Mouse (Mus musculus): ENCODE data around the gene Ptprd. TPM values are rescaled to one million over a fixed set of nuclear protein-coding genes. Genes with fewer than 3 reads are reported as not detected.

The Ptprd gene
- polyA plus RNA-seq, 1 experiment = 7.4 TPM

DNA sequence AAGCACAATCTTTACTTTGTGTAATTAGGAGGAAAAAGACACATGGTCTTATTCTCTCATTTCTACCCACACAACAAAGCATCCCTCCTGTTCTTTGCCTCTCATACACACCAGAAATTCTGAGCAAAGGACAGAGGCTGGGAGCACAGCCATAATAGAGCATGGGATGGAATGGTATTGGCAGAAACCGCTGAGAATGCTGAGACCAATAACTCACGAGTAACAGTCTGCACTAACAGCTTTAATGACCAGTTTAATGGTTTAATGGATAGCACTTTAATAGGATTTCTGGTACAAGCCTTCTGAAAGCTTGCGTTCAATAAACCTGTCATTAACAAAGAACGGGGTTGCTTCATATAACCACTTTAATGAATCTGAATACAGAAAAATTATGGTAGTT, 2190.1 kb downstream of the Ptprd start:
- Histone ChIP-seq H3K27ac (ENCODE audit: control insufficient read depth, insufficient read depth, low read depth, low read length, poor library complexity) (no peak overlapping the region), H3K4me1 (ENCODE audit: control insufficient read depth, insufficient read depth, low read length) (no peaks in the 10 kb centered on the region), H3K4me3 (replicated peaks; ENCODE audit: control insufficient read depth, low read depth, low read length) (no peak overlapping the region)
- TF ChIP-seq CTCF (IDR thresholded peaks at IDR 0.05; ENCODE audit: control insufficient read depth, insufficient read depth, low read length) (no peak), POLR2A (IDR thresholded peaks at IDR 0.05; ENCODE audit: borderline replicate concordance, control insufficient read depth, low read depth, low read length) (no peak)
- 77% methylated on average over 4 of the region's 4 CpGs for WGBS

DNA sequence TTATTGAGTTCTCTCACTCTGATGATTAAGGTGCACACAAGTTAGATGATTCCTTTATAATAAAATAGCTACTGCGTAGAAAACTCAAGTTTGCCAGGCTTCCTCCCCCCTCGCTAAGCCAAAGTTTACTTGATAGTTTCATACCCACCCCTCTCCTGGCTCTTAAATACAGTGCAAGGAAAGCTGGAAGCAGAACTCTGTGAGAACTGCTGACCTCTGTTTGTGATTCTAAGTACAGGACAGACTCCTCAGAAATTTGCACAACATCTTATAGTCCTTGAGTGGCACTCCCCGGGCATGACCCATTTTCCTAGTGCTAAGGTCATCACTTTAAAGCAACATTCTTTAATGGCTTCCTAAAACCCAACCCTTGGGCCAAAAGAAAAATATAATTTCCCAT, 2196.7 kb downstream of the Ptprd start:
- 87% methylated on average over 3 of the region's 3 CpGs for WGBS
- TF ChIP-seq CTCF (IDR thresholded peaks at IDR 0.05; ENCODE audit: control insufficient read depth, insufficient read depth, low read length) (no peak), POLR2A (IDR thresholded peaks at IDR 0.05; ENCODE audit: borderline replicate concordance, control insufficient read depth, low read depth, low read length) (no peak)
- Histone ChIP-seq H3K27ac (ENCODE audit: control insufficient read depth, insufficient read depth, low read depth, low read length, poor library complexity) (no peak overlapping the region), H3K4me1 (ENCODE audit: control insufficient read depth, insufficient read depth, low read length) (no peaks in the 10 kb centered on the region), H3K4me3 (replicated peaks; ENCODE audit: control insufficient read depth, low read depth, low read length) (no peak overlapping the region)

DNA sequence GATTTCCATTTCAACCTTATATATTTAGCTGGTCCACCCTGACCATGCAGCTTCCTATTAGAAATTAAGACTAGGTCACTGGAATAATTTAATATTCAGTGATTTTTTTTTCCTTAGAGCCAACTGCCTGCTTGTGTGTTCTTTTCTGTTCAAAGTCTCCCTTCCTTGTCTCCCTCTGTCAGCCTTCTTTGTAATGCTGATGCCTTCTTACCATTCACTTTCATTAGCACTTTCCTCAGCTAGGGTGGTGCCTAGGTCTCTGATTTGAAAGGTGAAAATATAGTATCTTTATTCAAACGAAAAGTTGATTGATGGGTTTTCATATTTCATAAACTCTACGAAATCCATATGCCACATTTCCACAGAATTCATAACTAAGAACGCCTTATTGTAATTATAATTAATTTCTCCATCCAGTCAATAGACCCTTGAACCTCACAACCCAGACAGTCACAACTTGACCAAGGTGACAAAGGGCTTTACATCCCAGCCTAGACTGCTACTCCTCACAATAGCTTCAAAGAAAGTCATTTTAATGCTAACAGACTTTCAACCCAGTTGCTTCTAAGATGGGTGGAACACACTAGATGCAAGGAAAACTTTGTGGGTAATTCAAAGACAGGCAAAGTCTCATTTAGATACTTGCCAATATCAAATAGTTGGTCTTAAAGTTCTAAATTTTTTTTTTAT, 2197.5 kb downstream of the Ptprd start:
- no peak overlapping the region for H3K27ac ChIP-seq (ENCODE audit: control insufficient read depth, insufficient read depth, low read depth, low read length, poor library complexity)
- 67% methylated on average over 3 of the region's 3 CpGs for WGBS
- no peak overlapping the region for H3K4me3 ChIP-seq (replicated peaks; ENCODE audit: control insufficient read depth, low read depth, low read length)
- TF ChIP-seq CTCF (IDR thresholded peaks at IDR 0.05; ENCODE audit: control insufficient read depth, insufficient read depth, low read length) = no peak
- no peak for TF ChIP-seq POLR2A (IDR thresholded peaks at IDR 0.05; ENCODE audit: borderline replicate concordance, control insufficient read depth, low read depth, low read length)
- no peaks in the 10 kb centered on the region for H3K4me1 ChIP-seq (ENCODE audit: control insufficient read depth, insufficient read depth, low read length)

- WGBS = 83% methylated on average over 4 of the region's 4 CpGs
- Histone ChIP-seq H3K27ac (ENCODE audit: control insufficient read depth, insufficient read depth, low read depth, low read length, poor library complexity) (no peak overlapping the region), H3K4me1 (ENCODE audit: control insufficient read depth, insufficient read depth, low read length) (no peaks in the 10 kb centered on the region), H3K4me3 (replicated peaks; ENCODE audit: control insufficient read depth, low read depth, low read length) (no peak overlapping the region)
- no peak for TF ChIP-seq POLR2A (IDR thresholded peaks at IDR 0.05; ENCODE audit: borderline replicate concordance, control insufficient read depth, low read depth, low read length)
- TF ChIP-seq CTCF (IDR thresholded peaks at IDR 0.05; ENCODE audit: control insufficient read depth, insufficient read depth, low read length) = no peak
Observed at GRCm38 (mm10) chr4:76008580-76008979, 2203.2 kb downstream of the Ptprd start.

- H3K4me3 ChIP-seq (replicated peaks; ENCODE audit: control insufficient read depth, low read depth, low read length) = no peak overlapping the region
- H3K27ac ChIP-seq (ENCODE audit: control insufficient read depth, insufficient read depth, low read depth, low read length, poor library complexity) = no peak overlapping the region
- WGBS = 78% methylated on average over 3 of the region's 3 CpGs
- no peak for TF ChIP-seq CTCF (IDR thresholded peaks at IDR 0.05; ENCODE audit: control insufficient read depth, insufficient read depth, low read length)
- TF ChIP-seq POLR2A (IDR thresholded peaks at IDR 0.05; ENCODE audit: borderline replicate concordance, control insufficient read depth, low read depth, low read length) = no peak
- no peaks in the 10 kb centered on the region for H3K4me1 ChIP-seq (ENCODE audit: control insufficient read depth, insufficient read depth, low read length)
Observed at GRCm38 (mm10) chr4:76007219-76007618, 2204.5 kb downstream of the Ptprd start.

DNA sequence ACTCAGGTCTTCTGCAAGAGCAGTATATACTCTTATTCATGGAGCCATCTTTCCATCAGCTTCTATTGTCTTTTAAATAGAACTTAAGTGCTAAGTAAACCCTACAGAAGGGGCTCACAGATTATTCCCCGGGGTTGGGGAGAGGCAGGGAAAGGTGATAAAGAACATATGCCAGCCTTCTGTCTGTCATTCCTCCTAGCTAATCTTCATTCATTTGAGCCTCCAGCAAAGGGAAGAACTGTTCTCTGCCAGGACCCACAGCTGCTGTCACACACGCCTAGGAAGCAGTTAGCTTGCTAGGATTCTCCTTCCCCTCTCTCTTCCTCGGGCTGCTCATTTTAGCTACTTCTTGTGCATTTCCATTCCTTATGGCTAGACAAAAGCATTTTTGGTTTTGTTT, 2205.0 kb downstream of the Ptprd start:
- 57% methylated on average over 3 of the region's 3 CpGs for WGBS
- Histone ChIP-seq H3K4me1 (ENCODE audit: control insufficient read depth, insufficient read depth, low read length) (no peaks in the 10 kb centered on the region), H3K27ac (ENCODE audit: control insufficient read depth, insufficient read depth, low read depth, low read length, poor library complexity) (no peak overlapping the region), H3K4me3 (replicated peaks; ENCODE audit: control insufficient read depth, low read depth, low read length) (no peak overlapping the region)
- TF ChIP-seq CTCF (IDR thresholded peaks at IDR 0.05; ENCODE audit: control insufficient read depth, insufficient read depth, low read length) (no peak), POLR2A (IDR thresholded peaks at IDR 0.05; ENCODE audit: borderline replicate concordance, control insufficient read depth, low read depth, low read length) (no peak)

- WGBS = 86% methylated on average over 2 of the region's 2 CpGs
- no peaks in the 10 kb centered on the region for H3K4me1 ChIP-seq (ENCODE audit: control insufficient read depth, insufficient read depth, low read length)
- no peak overlapping the region for H3K4me3 ChIP-seq (replicated peaks; ENCODE audit: control insufficient read depth, low read depth, low read length)
- H3K27ac ChIP-seq (ENCODE audit: control insufficient read depth, insufficient read depth, low read depth, low read length, poor library complexity) = no peak overlapping the region
- TF ChIP-seq POLR2A (IDR thresholded peaks at IDR 0.05; ENCODE audit: borderline replicate concordance, control insufficient read depth, low read depth, low read length) (no peak), CTCF (IDR thresholded peaks at IDR 0.05; ENCODE audit: control insufficient read depth, insufficient read depth, low read length) (no peak)
Observed at GRCm38 (mm10) chr4:76004161-76004560, 2207.6 kb downstream of the Ptprd start.

DNA sequence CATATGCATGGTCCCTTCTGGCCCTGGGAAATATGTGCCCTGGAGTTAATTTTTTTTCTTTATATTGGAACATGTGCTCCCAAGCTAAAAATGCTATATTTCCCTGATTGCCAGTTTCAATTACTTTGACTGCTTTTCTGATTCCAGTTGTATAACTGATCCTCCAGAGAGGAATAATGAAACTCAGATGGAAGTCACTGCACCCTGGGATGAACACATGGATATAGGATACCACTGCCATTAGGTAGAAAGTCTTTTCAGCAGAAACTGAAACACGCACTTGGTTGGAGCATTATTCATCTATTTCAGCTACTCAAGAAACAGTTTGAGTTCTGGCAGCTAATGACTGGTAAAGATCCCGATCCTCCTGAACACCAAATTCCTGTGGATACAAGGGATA, 2211.5 kb downstream of the Ptprd start:
- H3K27ac ChIP-seq (ENCODE audit: control insufficient read depth, insufficient read depth, low read depth, low read length, poor library complexity) = no peak overlapping the region
- H3K4me1 ChIP-seq (ENCODE audit: control insufficient read depth, insufficient read depth, low read length) = no peaks in the 10 kb centered on the region
- no peak for TF ChIP-seq POLR2A (IDR thresholded peaks at IDR 0.05; ENCODE audit: borderline replicate concordance, control insufficient read depth, low read depth, low read length)
- TF ChIP-seq CTCF (IDR thresholded peaks at IDR 0.05; ENCODE audit: control insufficient read depth, insufficient read depth, low read length) = no peak
- WGBS = 84% methylated on average over 2 of the region's 2 CpGs
- H3K4me3 ChIP-seq (replicated peaks; ENCODE audit: control insufficient read depth, low read depth, low read length) = no peak overlapping the region

- 77% methylated on average over 4 of the region's 4 CpGs for WGBS
- TF ChIP-seq CTCF (IDR thresholded peaks at IDR 0.05; ENCODE audit: control insufficient read depth, insufficient read depth, low read length) (no peak), POLR2A (IDR thresholded peaks at IDR 0.05; ENCODE audit: borderline replicate concordance, control insufficient read depth, low read depth, low read length) (no peak)
- no peak overlapping the region for H3K4me3 ChIP-seq (replicated peaks; ENCODE audit: control insufficient read depth, low read depth, low read length)
- no peak overlapping the region for H3K27ac ChIP-seq (ENCODE audit: control insufficient read depth, insufficient read depth, low read depth, low read length, poor library complexity)
- no peaks in the 10 kb centered on the region for H3K4me1 ChIP-seq (ENCODE audit: control insufficient read depth, insufficient read depth, low read length)
Observed at GRCm38 (mm10) chr4:75995841-75996240, 2215.9 kb downstream of the Ptprd start.
